Mouse (Mus musculus) megakaryocyte, embryonic 14.5 days (primary cell): ENCODE data around the gene Slc7a4.

Source experiments
- FLI1 ChIP-seq: IDR thresholded peaks from 2 replicates; pipeline ENCODE4 v1.6.1; 2012; ENCODE audit warnings: low read length, inconsistent platforms, mixed read lengths
- GATA1 ChIP-seq: IDR thresholded peaks from 3 replicates; pipeline ENCODE4 v1.6.1; 2012; ENCODE audit warnings: mixed read lengths, low read length, inconsistent platforms, borderline replicate concordance

GRCm38 (mm10) chr16:17632580-17632979 is 49.6 kb upstream of the Slc7a4 start:
- TF ChIP-seq FLI1 (no peak), GATA1 (no peak)
